Mouse (Mus musculus): ENCODE results near the gene Gm6169. TPM values are rescaled to one million over a fixed set of nuclear protein-coding genes. Genes with fewer than 3 reads are reported as not detected.
A peak's percentile ranks its signal among the peaks of the same experiment; 100 is the strongest.
"Not testable (repeated sequence)": the region's sequence is repeated elsewhere in the genome, so short reads cannot be mapped to it uniquely, and the experiment has no call there.

The Gm6169 gene
- polyA plus RNA-seq, 1 experiment from 2014 or later, result 3.8 TPM

DNA sequence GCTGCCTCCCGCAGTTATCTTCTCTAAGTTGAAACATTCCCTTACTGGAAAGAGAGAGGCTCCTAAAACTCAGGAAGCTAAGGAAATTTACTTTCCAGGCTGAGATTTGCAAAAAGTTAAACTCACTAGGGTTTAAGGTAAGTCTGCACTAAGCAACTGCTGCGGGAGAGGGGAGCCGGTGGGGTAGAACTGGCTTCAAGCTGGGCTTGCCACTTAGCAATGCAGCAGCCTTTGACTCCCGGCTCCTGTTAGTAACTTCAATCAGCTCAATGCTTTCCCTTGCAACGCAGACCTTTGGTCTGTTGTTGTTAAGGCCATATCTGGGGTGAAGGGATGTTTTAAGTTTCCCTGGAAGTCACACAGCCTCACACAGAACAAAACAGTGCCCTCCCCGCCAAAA is 31.3 kb downstream of the Gm6169 start:
- Histone ChIP-seq H3K4me2 (no peak overlapping the region), H3K4me3 (no peak overlapping the region), H3K9me3 (no peaks in the 10 kb centered on the region), H3K27me3 (peaks cover 46% of the 10 kb centered on the region), H3K9ac (no peak overlapping the region), H3K36me3 (no peaks in the 10 kb centered on the region), H3K27ac (no peak overlapping the region), H3K4me1 (peaks cover 3% of the 10 kb centered on the region; the same call in 1 of the 2 replicates)
- WGBS, result 26% methylated on average over 6 of the region's 6 CpGs
- ATAC-seq (ENCODE audit: borderline replicate concordance, extremely low read depth, low FRiP score, low TSS enrichment), result no peak

DNA sequence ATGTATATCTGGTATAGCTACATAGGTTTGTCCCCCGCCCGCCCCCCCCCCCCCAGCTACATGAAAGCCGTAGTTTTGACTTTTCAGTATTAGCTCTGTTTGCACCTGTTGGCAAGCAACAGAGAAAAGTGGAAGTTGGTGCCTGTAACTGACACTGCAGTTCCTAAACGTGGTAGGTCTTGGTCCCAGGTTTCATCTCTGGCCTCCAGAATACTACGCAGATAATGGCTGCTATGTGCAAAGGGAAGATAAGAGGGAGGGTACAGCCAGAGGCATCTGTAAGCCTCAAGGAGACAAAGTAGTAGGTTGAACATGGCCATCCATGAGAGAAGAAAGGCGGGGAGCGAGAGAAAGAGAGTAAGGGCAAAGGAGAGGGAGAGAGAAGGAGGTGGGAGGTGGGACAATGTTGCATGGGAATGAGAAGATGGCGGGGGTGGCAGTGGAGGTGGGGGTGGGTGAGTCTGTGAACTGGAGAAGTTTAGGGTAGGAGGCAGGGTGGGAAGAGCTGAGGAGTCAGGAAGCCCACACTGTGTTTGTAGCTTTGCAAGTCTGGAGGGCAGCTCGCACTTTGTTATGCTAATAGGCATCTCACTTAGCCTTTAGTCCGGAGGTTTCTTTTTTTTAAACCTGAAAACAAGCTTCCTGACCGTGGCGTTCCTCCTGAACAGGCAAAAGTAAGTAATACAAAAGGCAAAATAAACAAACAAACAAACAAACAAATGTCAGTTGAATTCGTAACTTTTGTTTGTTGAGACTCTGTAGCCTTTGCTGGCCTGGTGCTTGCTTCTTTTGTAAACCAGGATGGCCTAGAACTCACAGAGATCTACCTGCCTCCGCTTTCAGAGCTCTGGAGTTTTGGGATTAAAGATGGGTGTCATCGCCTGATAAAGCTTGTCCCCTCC is 32.1 kb downstream of the Gm6169 start, which contains the start of gene Fam169a:
Fam169a (plus strand) TSS at position 638 of the 902 bp plus-strand sequence.
- peaks cover 40% of the 10 kb centered on the region for H3K27me3 ChIP-seq
- H3K4me3 ChIP-seq, result no peak within 1 kb of the TSS
- H3K9ac ChIP-seq, result no peak within 1 kb of the TSS
- no peak for ATAC-seq (ENCODE audit: borderline replicate concordance, extremely low read depth, low FRiP score, low TSS enrichment)
- no peaks in the 10 kb centered on the region for H3K36me3 ChIP-seq
- peaks cover 1% of the 10 kb centered on the region; the same call in 1 of the 2 replicates for H3K4me1 ChIP-seq
- no peaks in the 10 kb centered on the region for H3K9me3 ChIP-seq
- WGBS, result 64% methylated on average over 15 of the region's 15 CpGs
- no peak within 1 kb of the TSS for H3K4me2 ChIP-seq
- H3K27ac ChIP-seq, result no peak within 1 kb of the TSS

DNA sequence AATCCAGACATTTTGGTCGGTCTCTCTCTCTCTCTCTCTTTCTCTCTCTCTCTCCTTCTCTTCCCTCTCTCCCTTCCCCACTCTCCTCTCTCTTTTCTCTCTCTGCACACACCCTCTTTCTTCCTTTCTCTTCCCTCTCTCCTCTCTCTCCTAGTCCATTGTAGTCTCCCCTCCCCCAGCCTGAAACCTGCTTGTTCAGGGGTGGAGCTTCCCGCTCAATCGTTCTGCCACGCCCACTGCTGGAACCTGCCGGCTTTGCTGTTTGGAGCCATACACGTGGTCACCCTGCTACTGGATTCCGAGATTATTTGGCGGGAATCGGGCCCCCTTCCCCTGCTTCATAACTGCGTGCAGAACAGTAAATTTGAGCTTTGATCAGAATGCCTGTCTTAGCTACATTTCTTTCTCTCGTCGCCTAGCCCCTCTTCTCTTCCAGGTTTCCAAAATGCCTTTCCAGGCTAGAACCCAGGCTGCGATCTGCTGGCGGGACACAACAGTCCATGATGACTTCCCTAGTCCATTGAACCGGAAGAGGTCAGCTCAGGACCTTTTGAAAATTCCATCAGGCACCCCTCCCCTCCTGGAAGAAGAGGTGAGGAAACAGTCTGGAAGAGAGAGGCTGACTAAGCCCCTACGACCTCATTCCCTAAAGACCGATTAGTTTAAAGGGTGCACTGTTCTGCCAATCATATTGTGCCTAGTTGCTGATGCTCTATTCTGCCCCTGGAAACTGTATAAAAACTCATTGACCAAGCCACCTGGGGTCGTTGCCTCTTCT is 34.0 kb downstream of the Gm6169 start:
- H3K9me3 ChIP-seq, H3K27ac ChIP-seq, H3K4me3 ChIP-seq, H3K4me1 ChIP-seq, H3K9ac ChIP-seq, H3K36me3 ChIP-seq, H3K4me2 ChIP-seq: not testable (repeated sequence)
- 40% methylated on average over 18 of the region's 18 CpGs for WGBS
- peaks cover 28% of the 10 kb centered on the region for H3K27me3 ChIP-seq
- ATAC-seq (ENCODE audit: borderline replicate concordance, extremely low read depth, low FRiP score, low TSS enrichment), result peak; percentile 21; the same call in 1 of the 2 replicates

DNA sequence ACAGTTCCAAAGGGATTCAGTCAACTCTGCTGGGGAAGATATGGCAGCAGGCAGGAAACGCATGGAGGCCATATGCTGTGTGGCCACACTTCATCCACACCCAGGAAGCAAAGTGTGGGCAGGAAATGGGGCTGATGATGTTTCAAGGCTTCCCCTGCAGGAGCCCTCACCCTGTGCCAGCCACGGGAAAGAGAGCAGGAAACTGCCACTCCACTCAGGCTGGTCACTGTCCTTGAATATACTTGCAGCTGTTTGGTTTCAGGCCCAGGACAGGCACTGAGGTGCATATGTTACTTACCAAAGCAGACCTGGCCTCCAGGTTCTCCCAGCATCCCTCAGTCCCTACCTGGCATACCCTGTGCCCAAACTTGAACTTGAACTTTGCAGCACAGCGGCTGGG is 34.6 kb downstream of the Gm6169 start:
- Histone ChIP-seq H3K27me3 (peaks cover 21% of the 10 kb centered on the region), H3K4me1 (no peaks in the 10 kb centered on the region; the same call in 1 of the 2 replicates), H3K4me3 (no peak overlapping the region), H3K4me2 (no peak overlapping the region), H3K9me3 (no peaks in the 10 kb centered on the region), H3K9ac (no peak overlapping the region), H3K36me3 (no peaks in the 10 kb centered on the region), H3K27ac (no peak overlapping the region)
- 29% methylated on average over 3 of the region's 3 CpGs for WGBS
- peak; percentile 5; the same call in 1 of the 2 replicates for ATAC-seq (ENCODE audit: borderline replicate concordance, extremely low read depth, low FRiP score, low TSS enrichment)

DNA sequence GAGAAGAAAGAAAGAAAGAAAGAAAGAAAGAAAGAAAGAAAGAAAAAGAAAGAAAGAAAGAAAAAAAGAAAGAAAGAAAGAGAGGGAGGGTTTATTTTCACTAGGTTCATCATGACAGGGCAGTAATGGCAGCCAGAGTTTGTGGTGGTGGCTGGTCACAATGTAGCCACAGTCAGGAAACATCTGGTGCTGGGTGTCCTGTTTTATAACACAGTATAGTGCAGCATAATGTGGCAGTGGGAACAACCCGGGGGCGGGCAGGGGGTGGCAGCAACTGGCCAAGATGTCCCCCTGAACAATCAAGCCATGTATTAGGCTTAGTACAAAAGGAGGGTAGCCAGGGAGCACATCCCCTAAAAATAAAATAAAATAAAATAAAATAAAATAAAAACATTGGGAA is 35.6 kb downstream of the Gm6169 start:
- Histone ChIP-seq H3K27ac (no peak overlapping the region), H3K4me3 (no peak overlapping the region), H3K9ac (no peak overlapping the region), H3K4me1 (no peaks in the 10 kb centered on the region; the same call in 1 of the 2 replicates), H3K9me3 (no peaks in the 10 kb centered on the region), H3K36me3 (no peaks in the 10 kb centered on the region), H3K4me2 (no peak overlapping the region), H3K27me3 (peaks cover 14% of the 10 kb centered on the region; the same call in 1 of the 2 replicates)
- ATAC-seq (ENCODE audit: borderline replicate concordance, extremely low read depth, low FRiP score, low TSS enrichment), result no peak
- whole genome bisulfite sequencing, result 85% methylated on average over 2 of the region's 2 CpGs

DNA sequence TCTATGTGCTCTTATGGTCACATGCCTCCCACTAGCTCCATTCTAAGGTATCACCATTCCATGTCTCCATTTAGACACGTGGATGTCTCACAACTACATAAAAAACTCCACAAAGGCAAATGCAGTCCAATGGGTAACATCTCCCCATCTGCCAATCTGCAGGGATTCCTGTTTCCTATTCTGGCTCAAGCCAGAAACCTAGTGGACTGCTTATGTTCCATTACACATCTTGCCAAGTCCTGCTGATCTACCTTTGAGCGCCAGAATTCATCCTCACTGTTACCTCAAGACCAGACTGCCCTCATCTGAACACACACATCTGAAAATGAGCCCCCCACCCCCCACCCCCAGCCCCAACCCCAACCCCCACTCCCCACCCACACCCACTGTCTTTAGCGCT is 36.9 kb downstream of the Gm6169 start:
- no peak for ATAC-seq (ENCODE audit: borderline replicate concordance, extremely low read depth, low FRiP score, low TSS enrichment)
- H3K4me1 ChIP-seq, result no peaks in the 10 kb centered on the region; the same call in 1 of the 2 replicates
- H3K4me3 ChIP-seq, result no peak overlapping the region
- no peak overlapping the region for H3K4me2 ChIP-seq
- no peak overlapping the region for H3K27ac ChIP-seq
- H3K27me3 ChIP-seq, result peaks cover 2% of the 10 kb centered on the region; the same call in 1 of the 2 replicates
- 84% methylated on average over 3 of the region's 3 CpGs for WGBS
- no peak overlapping the region for H3K9ac ChIP-seq
- no peaks in the 10 kb centered on the region for H3K36me3 ChIP-seq
- no peaks in the 10 kb centered on the region for H3K9me3 ChIP-seq

DNA sequence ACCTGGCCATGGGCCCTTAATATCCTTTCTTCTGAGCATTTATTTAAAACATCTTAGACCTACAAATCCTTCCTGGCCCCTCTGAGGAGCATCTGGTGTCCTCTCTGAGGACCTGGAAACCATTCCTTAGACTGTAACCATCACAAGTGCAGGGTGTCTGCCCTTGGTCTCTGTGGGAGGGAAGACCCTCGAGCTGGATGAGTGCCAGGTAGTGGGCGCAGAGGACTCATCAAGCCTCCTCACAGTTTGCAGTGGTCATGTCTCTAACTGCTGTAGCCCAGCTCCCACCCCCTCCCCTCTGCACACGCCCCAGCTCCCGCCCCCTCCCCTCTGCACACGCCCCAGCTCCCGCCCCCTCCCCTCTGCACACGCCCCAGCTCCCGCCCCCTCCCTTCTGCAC is 38.7 kb downstream of the Gm6169 start:
- no peaks in the 10 kb centered on the region for H3K27me3 ChIP-seq
- 37% methylated on average over 7 of the region's 8 CpGs for WGBS
- H3K4me1 ChIP-seq, result no peaks in the 10 kb centered on the region; the same call in 1 of the 2 replicates
- H3K9me3 ChIP-seq, result no peaks in the 10 kb centered on the region
- no peak overlapping the region for H3K4me3 ChIP-seq
- no peak overlapping the region for H3K9ac ChIP-seq
- 0 out of 2 replicates have a peak, but pooled peaks have one; percentile 56 for ATAC-seq (ENCODE audit: borderline replicate concordance, extremely low read depth, low FRiP score, low TSS enrichment)
- H3K27ac ChIP-seq, result no peak overlapping the region
- no peak overlapping the region for H3K4me2 ChIP-seq
- H3K36me3 ChIP-seq, result no peaks in the 10 kb centered on the region

DNA sequence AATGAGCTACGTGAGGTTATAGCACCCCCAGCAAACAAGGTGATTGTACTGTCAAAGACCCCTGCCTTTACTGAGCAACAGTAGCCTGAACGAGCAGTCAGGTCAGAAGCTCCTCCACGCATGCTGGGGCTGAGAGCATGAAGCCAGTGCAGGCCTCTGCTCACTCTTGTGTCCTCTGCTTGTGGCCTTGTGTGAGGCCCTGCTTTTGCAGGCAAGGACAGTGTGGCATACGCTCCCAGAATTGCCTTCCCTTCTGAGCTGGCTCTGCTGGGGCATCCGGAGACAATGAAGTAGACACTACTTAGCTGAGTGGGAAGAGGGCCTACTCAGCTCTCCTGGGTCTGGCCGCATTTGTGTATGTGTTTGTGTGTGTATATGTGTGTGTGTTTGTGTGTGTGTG is 39.3 kb downstream of the Gm6169 start:
- no peak overlapping the region for H3K9ac ChIP-seq
- ATAC-seq (ENCODE audit: borderline replicate concordance, extremely low read depth, low FRiP score, low TSS enrichment), result no peak

DNA sequence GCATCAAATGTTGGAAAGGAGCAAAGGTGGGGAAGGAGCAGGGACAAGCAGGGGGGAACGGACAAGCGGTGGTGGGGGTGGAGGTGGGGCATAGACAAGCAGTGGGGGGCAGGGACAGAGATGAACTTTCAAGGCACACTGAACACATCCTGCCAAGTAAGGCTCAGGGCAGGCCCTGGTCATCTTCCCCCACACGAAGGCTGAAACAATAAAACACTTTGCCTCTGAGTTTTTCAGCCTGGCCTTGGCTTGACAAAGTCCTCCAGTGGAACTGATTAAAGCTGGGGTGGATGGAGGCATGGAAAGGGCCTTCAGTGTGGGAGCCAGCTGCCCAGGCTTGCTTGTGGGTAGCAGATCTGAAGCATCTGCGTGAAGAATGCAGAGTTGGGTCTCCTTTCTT is 41.2 kb downstream of the Gm6169 start:
- 40% methylated on average over 4 of the region's 4 CpGs for WGBS
- Histone ChIP-seq H3K27me3 (no peaks in the 10 kb centered on the region), H3K4me2 (no peak overlapping the region), H3K9ac (no peak overlapping the region), H3K4me3 (no peak overlapping the region), H3K36me3 (no peaks in the 10 kb centered on the region), H3K9me3 (no peaks in the 10 kb centered on the region), H3K4me1 (no peaks in the 10 kb centered on the region), H3K27ac (no peak overlapping the region)
- ATAC-seq (ENCODE audit: borderline replicate concordance, extremely low read depth, low FRiP score, low TSS enrichment), result no peak

More for the DNA sequence above, 39.3 kb downstream of the Gm6169 start:
- WGBS, result 86% methylated on average over 6 of the region's 6 CpGs
- H3K27ac ChIP-seq, result no peak overlapping the region
- no peaks in the 10 kb centered on the region for H3K27me3 ChIP-seq
- no peaks in the 10 kb centered on the region for H3K36me3 ChIP-seq
- H3K4me3 ChIP-seq, result no peak overlapping the region
- no peaks in the 10 kb centered on the region for H3K9me3 ChIP-seq
- H3K4me2 ChIP-seq, result no peak overlapping the region
- no peaks in the 10 kb centered on the region; the same call in 1 of the 2 replicates for H3K4me1 ChIP-seq

DNA sequence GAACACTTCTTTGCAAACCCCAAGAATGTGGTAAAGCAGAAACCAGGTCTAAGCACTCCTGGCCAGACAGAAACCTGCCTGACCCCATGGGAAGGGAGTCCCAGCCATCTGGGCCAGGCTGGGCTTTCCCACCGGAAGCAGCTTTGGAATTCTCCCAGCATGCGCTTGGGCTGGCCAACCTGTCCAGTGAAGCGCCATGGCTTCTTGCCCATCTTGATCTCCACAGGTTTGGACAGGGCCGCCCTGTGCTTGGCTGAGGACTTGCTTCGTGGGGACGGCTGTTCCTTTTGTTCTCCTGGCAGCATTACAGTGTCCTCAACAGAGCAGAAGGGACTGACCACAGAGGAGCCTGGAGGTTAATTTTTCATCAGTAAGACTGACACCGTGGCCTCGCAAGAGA is 45.2 kb downstream of the Gm6169 start:
- no peaks in the 10 kb centered on the region for H3K9me3 ChIP-seq
- no peak for ATAC-seq (ENCODE audit: borderline replicate concordance, extremely low read depth, low FRiP score, low TSS enrichment)
- no peaks in the 10 kb centered on the region for H3K27me3 ChIP-seq
- H3K27ac ChIP-seq, result no peak overlapping the region
- no peak overlapping the region for H3K4me2 ChIP-seq
- H3K4me3 ChIP-seq, result no peak overlapping the region
- 61% methylated on average over 8 of the region's 8 CpGs for WGBS
- no peaks in the 10 kb centered on the region for H3K36me3 ChIP-seq
- H3K4me1 ChIP-seq, result no peaks in the 10 kb centered on the region
- no peak overlapping the region for H3K9ac ChIP-seq

DNA sequence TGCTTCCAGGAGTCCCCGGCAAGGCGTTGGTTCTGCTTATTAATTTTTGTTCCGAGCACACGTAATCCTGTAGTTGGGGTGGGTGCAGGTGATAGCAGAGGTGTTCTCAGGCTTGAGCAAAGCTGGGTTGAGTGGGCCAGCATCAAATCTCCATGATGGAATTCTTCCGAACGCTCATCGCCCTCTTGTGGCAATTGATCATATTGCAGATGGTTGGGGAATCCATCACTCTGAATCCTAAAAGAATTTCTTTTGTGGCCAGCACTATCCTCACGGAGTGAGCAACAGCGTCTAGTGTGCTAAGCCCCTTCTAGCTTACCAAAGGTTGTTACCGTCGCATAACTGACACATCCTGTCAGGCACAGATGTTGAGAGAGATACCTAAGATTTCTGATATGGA is 46.4 kb downstream of the Gm6169 start:
- Histone ChIP-seq H3K36me3 (no peaks in the 10 kb centered on the region), H3K9ac (no peak overlapping the region), H3K4me3 (no peak overlapping the region), H3K27me3 (no peaks in the 10 kb centered on the region), H3K4me1 (no peaks in the 10 kb centered on the region), H3K27ac (no peak overlapping the region), H3K9me3 (no peaks in the 10 kb centered on the region), H3K4me2 (no peak overlapping the region)
- WGBS, result 13% methylated on average over 11 of the region's 11 CpGs
- no peak for ATAC-seq (ENCODE audit: borderline replicate concordance, extremely low read depth, low FRiP score, low TSS enrichment)

DNA sequence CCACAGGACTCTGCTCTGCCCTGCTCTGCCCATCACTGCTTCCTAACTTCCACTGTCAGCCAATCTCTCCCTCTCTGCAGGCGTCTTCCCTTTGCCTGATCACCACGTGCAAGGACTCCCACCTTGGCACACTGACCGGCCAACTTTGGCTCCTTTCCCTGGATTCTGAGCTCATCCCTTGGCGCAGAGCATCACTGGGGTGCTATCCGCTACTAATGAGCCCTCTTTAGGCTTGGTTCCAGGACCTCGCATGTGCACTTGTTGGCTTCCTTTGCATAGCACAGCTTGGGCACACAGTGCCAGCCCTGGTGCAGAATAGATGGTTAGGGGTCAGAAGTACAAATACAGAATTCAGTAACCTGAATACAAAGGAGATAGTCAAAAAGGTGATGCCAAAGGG is 47.9 kb downstream of the Gm6169 start:
- no peak overlapping the region for H3K9ac ChIP-seq
- no peak overlapping the region for H3K4me2 ChIP-seq
- no peak overlapping the region for H3K27ac ChIP-seq
- H3K9me3 ChIP-seq, result no peaks in the 10 kb centered on the region
- WGBS, result 61% methylated on average over 6 of the region's 6 CpGs
- H3K4me1 ChIP-seq, result no peaks in the 10 kb centered on the region
- H3K4me3 ChIP-seq, result no peak overlapping the region
- H3K36me3 ChIP-seq, result no peaks in the 10 kb centered on the region
- ATAC-seq (ENCODE audit: borderline replicate concordance, extremely low read depth, low FRiP score, low TSS enrichment), result no peak
- H3K27me3 ChIP-seq, result no peaks in the 10 kb centered on the region
